Mouse (Mus musculus) spleen, postnatal 4 days (tissue): Measurements from ENCODE around the gene Klhdc9.

ENCODE experiments used
- DNase-seq, 2 experiments: peaks; one replicate each; pipeline ENCODE4 v3.0.0; 2022; ENCODE audit warnings: low spot score in 2 of 2

The Klhdc9 gene

GRCm38 (mm10) chr1:171360656-171361055 is at the start of gene Klhdc9:
Gene Klhdc9, minus strand, starts transcription at chr1:171360798.
- peak; percentile 89 to 95 for DNase-seq

GRCm38 (mm10) chr1:171410231-171410630 is 49.6 kb upstream of the Klhdc9 start:
- no peak for DNase-seq

DNA sequence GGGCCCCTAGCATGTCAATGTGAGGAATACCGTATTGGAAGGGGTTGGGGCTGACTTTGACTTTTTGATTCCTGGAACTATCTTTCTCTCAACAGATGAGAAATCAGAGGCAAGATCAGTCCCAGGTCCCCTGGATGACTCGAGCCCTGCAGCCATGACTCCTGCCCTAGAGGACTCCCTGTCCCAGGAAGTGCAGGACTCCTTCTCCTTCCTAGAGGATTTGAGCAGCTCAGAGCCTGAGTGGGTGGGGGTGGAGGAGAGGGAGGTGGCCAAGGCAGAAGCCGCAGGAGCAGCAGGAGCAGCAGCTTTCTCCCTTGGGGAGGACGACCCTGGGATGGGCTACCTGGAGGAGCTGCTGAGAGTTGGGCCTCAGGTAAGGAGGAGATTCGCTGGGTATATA is 46.7 kb upstream of the Klhdc9 start:
- no peak for DNase-seq

DNA sequence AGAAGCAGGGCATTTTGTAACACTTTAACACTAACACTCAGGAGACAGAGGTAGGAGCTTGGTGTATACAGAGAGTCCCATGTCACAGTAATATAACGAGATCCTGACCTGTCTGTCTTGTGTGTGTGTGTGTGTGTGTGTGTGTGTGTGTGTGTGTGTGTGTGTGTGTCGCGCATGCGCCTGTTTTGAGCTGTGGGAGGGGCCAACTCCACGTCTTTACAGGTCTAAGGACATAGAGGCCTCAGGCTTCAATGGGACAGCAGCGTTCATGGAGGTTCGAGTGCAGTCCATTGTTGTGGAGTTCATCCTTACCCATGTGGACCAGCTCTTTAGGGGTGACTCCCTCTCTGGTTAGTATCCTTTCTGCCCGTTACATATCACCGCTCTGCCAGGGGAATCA is 42.4 kb upstream of the Klhdc9 start:
- DNase-seq = no peak

DNA sequence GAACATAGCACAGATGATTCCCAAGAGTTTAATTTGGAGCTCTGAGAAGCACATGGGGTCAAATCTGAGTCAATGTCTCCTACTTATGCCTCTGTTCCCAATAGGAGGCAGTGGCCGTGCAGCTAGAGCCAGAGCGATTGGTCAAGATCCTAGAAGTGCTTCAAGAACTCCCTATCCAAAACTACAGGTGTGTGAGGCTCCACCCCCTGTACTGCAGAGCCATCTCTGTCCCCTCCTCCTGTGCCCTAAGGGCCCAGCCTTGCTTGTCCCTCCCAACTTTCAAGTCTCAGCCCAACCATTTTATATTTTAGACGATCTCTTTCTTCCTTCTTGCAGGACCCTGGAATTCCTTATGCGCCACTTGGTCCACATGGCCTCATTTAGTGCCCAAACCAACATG is 41.2 kb upstream of the Klhdc9 start:
- no peak for DNase-seq

DNA sequence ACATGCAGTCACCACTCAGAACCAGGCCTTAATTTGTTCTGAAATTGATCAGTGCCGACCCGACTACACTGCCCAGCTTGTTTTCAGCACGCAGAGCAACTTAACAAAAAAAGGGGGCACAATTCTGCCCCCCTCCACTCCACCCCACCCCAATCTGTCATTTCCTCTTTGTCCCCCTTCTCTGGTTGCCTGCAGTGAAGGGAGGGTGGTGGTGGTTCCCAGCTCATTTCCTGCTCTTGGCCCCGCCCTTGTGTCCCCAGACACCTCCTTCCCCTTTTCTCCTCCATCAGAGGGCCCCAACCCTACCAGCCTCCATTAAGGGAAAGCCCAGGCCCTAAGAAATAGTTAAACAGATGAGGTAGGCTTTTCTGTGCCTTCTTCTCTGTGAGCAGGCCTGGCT is 29.5 kb upstream of the Klhdc9 start:
- peak; percentile 72 to 82 for DNase-seq

DNA sequence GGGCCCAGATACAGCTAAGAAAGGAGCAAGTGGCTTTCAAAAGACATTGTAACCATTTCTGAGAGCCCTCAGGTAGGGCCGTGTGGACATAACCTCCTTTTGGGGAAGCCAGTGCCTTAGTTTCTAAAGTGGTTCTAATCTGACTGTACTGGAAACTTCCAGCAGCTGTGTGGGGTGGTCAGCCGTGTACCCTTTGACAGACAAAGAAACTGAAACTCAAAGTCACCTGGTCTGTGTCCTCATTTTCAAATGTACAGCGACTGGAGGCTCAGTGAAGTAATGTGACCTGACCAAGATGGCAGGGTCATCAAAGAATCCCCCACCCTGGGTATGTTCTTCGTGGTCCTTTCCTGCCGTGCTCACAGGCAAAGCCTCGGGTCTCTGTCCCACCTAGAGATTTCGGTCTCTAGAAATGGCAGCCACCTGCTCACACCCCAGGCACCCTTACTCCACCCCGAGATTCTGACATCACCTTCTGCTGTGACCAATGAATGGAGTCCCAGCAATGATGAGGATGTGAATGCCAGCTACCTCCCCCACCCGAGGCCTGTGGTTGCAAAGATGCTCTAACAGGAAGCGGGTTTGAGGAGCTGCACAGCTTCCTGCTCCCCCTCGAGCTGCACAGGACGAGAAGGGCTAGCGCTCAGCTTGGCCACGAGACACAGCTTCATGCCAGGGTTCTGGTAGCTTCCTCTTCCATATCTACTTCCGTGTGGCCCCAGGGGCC is 27.9 kb upstream of the Klhdc9 start, which contains the start of gene Arhgap30:
Gene Arhgap30 (plus strand): TSS at position 579 of the 727 bp plus-strand sequence.
- peak; percentile 80 to 84 for DNase-seq

DNA sequence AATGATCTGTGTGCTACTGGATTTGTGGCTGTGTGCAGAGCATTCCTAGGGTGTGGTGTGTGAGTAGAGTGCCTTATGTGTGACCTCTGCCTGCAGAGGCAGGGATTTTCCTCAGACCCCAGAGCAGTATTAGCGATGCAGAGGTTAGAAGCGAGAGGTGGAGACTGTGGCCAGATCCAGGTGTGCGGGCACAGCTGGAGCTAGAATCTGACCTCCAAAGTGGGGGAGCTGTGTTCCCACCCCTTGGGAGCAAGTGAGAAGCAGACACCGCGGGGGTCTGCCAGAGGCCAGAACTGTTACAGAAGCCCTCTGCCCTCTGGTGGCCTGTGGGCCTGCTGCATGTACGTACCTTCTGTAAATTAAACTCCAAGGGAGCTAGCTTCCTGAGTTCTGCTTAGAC is 26.5 kb upstream of the Klhdc9 start:
- peak in 1 of 2 experiments; percentile 67 for DNase-seq

DNA sequence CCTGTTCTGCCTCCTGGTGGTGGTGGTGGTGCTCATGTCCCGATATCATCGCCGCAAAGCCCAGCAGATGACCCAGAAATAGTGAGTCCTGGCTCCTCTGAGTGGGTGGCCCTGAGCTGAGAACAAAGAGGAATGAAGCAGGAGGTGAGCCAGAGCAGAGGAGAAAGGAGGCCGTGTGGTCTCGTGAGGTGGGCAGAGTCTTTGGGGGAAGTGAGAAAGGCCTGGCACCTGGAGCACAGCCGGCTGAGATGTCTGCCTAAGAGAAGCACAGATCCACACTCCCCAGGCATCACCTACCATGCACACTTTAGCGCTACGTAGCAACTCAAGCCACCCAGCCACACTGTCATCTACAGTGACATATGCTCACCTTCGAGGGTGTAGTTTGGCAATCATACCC is 24.6 kb upstream of the Klhdc9 start:
- peak in 1 of 2 experiments; percentile 65 for DNase-seq

DNA sequence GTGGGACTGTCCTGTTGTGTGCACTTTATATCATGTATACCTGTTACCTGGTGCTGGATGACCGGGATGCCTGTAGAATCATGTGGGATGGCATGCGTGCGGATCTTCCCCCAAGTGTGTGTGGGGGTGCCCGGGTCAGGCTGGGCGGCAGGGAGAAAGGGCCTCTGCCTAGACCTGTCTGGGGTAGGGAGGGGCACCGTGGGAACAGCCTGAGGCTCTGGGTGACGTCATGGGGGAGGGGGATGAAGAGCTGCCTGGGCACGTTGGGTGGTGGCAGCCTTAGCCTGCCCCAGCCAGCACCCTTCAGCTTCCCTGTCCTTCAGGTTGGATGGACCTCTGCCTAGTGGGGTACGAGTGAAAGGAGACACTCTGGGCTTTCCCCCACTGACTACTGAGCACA is 23.8 kb upstream of the Klhdc9 start:
- peak in 1 of 2 experiments; percentile 62 for DNase-seq

DNA sequence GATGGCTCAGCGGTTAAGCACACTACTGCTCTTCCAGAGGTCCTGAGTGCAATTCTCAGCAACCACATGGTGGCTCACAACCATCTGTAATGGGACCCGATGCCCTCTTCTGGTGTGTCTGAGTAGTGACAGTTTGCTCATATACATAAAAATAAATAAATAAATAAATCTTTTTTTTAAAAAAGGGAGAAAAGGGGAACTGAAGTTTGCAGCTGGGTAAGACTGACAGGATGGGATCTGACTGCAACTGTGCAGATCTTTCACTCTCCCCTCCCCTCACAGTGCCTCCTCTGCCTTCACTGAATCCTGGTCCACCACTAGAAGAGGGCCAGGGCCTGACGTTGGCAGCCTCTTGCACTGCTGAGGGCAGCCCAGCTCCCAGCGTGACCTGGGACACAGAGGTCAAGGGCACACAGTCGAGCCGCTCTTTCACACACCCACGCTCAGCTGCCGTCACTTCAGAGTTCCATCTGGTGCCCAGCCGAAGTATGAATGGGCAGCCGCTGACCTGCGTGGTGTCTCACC is 21.6 kb upstream of the Klhdc9 start:
- DNase-seq = peak in 1 of 2 experiments; percentile 62

DNA sequence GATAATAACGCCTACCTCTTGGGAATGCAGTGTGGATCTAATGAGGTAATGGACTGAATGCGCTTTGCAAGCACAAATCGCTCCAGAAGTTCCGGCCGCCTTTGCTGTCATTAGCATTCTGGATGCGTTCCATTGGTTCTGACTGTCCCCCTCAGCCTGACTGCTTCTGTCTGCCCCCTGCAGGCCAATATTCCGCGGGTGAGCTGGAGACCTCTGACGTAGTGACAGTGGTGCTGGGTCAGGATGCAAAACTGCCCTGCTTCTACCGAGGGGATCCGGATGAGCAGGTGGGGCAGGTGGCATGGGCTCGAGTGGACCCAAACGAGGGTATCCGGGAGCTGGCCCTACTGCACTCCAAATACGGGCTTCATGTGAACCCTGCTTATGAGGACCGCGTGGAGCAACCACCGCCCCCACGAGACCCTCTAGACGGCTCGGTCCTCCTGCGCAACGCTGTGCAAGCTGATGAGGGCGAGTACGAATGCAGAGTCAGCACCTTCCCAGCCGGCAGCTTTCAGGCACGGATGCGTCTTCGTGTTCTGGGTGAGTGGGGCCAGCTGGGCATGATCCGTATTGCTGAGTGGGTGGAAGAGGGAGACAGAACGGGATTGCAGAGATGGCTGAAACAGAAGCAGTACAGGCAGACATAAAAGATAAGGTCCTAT is 19.5 kb upstream of the Klhdc9 start:
- peak; percentile 75 to 88 for DNase-seq

DNA sequence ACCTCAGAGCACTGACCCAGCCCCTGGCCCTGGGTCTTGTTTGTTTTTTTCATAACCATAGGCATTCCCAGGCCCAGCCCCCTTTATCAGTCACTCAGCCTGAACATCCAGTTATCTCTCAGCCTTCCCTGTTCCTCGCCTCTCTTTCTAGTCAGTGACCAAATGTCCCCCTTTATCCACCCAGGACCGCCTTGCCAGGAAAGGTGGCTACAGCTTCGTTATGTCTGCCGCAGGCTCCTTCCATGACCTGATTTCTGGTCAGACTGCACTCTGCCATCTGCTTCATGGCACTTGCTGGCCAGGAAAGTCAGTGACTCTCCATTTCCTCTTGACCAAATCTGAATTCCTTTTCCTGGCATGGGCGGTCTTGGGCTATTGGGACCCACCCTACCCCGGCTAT is 17.7 kb upstream of the Klhdc9 start:
- peak in 1 of 2 experiments; percentile 57 for DNase-seq

- DNase-seq = peak in 1 of 2 experiments; percentile 60
Observed at GRCm38 (mm10) chr1:171375646-171376097, 15.1 kb upstream of the Klhdc9 start.

GRCm38 (mm10) chr1:171373946-171374345 is 13.3 kb upstream of the Klhdc9 start:
- no peak for DNase-seq

DNA sequence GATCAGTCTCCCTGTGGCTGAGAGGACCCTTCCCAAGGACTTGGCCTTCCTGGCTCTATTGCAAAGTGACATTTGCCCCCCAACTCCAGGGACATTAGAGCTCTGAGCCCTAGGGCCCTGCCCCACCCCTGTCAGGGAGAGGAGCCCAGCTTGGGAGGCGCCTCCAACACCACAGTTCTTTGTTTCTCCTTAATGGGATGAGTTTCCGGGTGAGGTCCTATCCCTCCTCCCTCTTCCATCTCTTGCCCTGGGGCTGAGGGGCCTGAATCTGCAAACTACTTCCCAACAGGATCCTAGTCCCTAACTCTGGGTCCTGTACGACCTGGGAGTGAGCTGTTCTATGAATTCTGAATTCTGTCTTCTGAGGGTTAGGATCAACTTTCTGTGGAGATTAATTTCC is 12.3 kb upstream of the Klhdc9 start:
- DNase-seq = no peak

GRCm38 (mm10) chr1:171369845-171370556 is 9.4 kb upstream of the Klhdc9 start, which contains the start of gene Nectin4:
Gene Nectin4, plus strand, starts transcription at chr1:171370099.
- DNase-seq = no peak

- DNase-seq = no peak
Observed at GRCm38 (mm10) chr1:171365934-171366333, 5.3 kb upstream of the Klhdc9 start.

DNA sequence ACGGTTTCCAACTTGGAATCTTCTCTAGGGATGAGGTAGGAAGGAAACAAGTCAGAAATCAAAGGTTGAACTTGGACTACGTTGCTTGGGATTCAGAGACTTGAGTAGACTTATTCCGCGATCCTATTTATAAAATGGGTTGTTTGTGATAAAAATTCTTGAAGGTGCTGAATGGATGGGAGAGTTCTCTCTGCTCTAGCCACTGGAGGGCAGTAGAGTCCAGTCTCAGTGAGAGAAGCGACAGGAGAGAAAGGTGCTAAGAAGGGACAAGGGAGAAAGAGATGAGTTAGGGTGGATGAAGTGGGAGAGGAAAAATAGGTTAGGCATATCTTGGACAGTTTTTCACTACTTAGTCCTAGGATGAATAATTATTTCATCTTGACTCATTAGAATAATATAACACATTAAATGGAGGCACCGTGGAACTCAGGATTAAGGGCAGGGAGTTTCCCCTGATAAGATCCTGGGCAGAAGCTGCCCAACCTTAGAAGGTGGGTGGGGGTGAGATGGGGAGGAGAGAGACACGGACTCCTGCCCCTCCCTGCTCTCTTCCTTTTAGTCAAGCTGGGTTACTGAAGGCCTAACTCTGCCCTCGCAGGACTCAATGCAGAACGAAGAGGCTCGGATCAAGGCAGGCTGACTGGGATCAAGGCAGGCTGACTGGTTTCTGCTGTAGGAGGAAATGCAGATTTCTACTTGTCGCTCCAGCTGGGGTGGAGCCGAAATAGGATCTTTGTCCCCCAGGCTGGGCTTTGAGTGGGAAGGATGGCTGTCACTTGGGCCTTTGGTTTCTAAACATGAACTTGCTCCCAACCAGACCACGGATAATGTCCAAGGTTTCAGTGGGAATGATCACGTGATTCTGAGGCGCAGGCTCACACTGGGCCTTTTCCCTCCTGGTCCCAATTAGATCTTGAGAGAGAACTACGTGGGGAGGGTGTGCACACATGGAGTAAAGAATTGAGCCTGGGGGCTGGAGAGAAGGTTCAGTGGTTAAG is 807 bp upstream of the Klhdc9 start:
- DNase-seq = peak; percentile 77 to 87

GRCm38 (mm10) chr1:171360253-171360652 is 345 bp downstream of the Klhdc9 start:
- no peak for DNase-seq

GRCm38 (mm10) chr1:171358421-171358820 is 2.2 kb downstream of the Klhdc9 start:
- DNase-seq = no peak
